Mouse (Mus musculus): Measurements from ENCODE around the gene Wdr91.

Gene Wdr91

GRCm38 (mm10) chr6:34879911-34880475, 30.7 kb downstream of the Wdr91 start:
- no peak for DNase-seq (ENCODE audit: low read depth in 1 of 2, low spot score in 2 of 2)

GRCm38 (mm10) chr6:34879101-34879740, 31.5 kb downstream of the Wdr91 start:
- no peak for DNase-seq (ENCODE audit: low read depth in 1 of 2, low spot score in 2 of 2)

DNA sequence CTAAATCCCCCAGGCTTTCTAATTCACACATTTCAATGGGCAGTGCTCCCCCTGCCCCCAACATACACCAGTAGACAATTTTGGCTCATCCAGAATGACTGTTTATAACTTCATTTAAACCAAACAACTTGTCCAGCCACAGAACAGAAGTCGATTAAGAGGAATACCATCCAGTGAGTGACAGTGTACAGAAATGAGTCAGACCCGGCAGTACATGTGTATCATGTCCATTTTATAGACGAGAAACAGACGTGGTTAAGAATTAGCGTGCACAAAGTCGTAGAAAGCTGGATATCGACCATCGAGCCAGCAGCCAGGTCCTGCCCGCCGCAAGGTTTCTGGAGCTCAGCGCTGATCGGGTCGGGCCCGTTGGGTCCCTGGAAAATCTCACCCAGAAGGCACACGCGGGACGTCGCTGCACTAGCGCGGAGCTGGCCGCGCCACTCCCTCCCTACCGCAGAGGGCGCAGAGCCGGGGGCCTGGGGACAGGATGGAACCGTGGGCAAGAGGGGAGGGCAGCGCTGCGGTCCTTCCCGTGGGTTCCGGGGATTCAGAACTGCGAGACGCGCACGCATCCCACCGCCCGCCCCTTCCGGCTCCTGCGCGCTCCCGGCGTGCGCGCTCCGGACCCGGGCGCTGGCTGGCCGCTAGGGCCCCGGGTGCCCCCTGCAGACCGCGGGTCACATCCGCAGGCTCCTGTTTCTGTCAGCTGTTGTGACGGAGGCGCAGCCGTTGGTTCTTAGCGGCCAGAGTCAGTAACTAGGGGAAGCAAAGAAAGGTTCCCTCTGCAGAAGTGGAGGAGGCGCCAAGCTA, 33.0 kb downstream of the Wdr91 start, which contains the start of gene Cyren:
Cyren (minus strand) TSS at position 552 of the 813 bp plus-strand sequence.
- peak; percentile 76 to 88 for DNase-seq (ENCODE audit: low read depth in 1 of 2, low spot score in 2 of 2)

GRCm38 (mm10) chr6:34876835-34877156, 33.9 kb downstream of the Wdr91 start:
- DNase-seq (ENCODE audit: low read depth in 1 of 2, low spot score in 2 of 2) = no peak

DNA sequence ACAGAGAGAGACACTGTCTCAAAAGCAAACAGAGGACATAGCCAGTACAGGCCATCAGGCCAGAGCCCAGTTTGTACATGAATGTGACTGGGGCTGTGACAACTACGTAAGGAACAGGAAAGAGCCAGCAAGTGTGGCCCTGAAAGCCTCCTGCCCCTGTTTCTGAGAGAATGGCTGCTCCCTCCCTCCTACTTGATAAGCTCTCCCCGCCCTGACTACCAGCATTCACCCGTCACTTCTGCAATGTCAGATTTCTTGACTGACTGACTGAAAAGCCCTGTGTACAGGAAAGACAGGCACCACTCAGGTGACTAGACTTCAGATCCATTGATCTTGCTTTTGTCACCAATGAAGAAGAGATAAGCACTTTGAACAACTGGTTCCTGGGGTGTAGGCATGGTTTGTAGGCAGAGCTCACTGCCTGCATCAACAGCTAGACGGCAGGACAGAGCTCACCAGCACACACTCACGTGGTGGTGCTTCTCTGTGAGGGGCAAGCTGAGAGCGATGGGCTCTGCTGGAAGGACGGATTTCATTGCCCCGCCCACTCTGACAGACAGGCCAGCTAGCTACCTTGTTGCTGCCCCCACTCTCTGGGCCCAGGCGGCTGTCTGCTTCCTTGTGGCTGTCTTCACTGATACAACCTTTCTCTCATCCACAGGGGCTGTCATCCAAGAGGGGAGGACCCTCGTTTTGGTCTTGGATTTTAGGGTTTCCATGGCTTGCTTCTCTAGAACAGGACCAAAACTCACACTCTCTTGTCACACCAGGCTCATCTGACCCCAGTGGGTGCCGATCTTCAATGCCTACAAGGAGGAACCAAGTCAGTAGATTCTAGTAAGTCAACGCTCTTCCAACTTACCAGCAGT, 34.5 kb downstream of the Wdr91 start:
- no peak for DNase-seq (ENCODE audit: low read depth in 1 of 2, low spot score in 2 of 2)

DNA sequence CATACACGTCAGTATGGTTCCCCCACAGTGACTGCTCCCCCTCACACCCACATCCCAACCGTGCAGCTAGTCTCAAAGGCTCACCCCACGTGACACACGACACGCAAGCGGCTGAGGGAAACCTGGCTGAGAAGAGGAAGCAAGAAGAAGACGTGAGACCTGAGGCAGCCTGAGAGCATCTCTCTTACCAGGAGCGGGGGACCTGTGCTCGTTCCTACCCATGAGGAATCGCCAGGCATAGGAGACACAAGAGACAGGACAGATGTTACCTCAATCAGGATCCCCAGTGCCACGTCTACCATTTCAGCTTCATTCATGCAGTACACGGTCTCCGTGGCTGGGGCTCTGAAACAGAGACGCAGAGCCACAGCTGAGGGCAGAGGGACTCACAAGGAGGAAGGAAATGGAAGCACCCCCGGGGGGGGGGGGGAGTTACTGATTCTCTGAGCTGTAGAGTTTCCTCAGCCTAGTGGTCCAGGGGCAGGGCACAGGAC, 35.4 kb downstream of the Wdr91 start:
- DNase-seq (ENCODE audit: low read depth in 1 of 2, low spot score in 2 of 2) = peak in 1 of 2 experiments; percentile 61

DNA sequence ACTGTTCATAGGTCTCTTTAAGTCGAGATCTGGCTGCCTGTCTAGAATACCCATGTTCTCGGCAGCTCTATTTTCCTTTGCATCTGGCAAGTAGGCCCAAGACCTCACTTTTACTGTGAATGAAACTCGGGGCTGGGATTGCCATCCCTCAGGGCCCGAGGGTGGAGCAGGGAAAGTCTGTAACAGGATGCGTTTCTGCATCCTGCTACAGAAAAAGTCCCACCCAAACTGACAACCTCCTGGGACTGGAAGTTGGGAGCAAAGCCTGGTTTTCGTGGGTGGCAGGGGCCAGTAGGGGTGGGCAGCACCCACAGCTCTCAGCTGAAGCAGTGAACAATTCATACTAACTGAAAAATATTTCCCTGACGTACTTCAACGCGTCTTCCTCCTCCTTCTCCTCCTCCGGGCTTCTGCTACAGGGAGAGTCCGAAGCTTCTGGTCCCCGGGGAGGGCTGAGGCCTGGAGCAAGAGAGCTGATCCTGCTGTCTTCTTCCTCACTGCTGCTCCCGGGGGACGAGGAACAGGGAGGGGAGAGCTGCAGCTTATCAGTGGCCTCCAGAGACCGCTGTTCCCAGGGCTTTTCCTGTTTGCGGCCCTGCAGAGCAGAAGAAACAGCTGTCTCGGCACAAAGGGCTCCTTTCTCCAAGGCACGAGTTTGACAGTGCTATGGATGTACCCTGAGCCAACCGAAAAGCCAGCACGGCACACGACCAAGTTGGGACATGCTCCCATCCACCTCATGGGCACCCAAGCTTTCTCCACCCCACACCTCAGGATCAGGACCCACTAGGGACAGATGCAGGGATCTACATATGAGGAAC, 36.4 kb downstream of the Wdr91 start:
- no peak for DNase-seq (ENCODE audit: low read depth in 1 of 2, low spot score in 2 of 2)

DNA sequence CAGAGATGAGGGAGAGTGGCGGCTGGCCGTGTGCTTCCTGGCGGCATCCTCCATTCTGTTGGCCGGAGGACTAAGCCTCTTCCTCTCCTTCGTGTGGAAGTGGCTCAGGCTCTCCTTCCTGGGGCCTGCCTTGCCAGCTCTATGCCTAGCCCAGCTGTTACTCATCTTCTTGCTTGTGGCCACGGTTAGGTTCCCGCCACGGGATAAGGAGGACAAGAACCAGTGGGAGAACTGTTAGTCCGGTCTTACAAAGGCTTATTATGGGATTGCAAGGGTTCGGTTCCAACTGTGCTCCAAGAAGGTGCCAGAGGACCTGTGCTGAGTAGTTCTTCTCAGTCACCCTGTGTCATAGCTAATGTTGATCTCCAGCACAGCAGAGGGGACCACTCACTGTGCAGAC, 37.8 kb downstream of the Wdr91 start:
- no peak for DNase-seq (ENCODE audit: low read depth in 1 of 2, low spot score in 2 of 2)

- no peak for DNase-seq (ENCODE audit: low read depth in 1 of 2, low spot score in 2 of 2)
Measured at GRCm38 (mm10) chr6:34871929-34872328, 38.7 kb downstream of the Wdr91 start.

DNA sequence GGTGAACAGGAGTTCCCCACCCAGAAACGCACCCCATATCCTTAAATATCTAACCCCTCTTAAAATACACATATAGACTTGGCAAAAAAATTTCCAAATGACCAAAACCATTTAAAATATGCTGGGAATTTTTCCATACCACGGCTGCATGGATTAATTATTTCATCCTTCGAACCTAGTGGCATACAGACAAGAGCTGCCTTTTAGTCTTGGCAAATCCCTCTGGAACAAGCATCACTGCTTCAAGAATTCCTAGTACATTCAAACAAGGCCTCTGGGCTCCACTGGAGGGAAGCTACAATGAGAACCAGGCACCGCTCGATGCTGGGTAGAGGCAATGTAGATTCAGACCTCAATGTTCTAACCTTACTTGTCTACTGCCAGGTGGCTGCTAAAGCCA, 40.0 kb downstream of the Wdr91 start:
- DNase-seq (ENCODE audit: low read depth in 1 of 2, low spot score in 2 of 2) = no peak

DNA sequence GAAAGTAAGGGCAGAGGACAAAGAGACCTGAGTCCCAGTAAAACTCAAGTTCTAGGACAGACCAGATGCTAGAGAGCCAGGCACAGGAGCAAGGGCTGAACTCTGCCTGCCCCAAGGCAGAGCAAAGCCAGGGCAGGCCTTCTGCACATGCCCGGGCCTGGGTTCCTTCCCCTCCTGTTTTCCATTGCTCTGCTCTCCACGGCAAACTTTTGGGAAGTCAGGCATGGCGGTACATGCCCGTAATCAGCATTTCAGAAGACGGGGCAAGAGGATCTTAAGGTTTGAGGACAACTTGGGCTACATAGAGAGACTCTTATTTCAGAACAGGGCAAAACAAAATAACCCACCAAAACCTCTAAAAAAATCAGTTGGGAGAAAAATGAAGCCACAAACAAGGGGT, 40.5 kb downstream of the Wdr91 start:
- peak in 1 of 2 experiments; percentile 0 for DNase-seq (ENCODE audit: low read depth in 1 of 2, low spot score in 2 of 2)

- DNase-seq (ENCODE audit: low read depth in 1 of 2, low spot score in 2 of 2) = no peak
Measured at GRCm38 (mm10) chr6:34869225-34869915, 41.3 kb downstream of the Wdr91 start.

- DNase-seq (ENCODE audit: low read depth in 1 of 2, low spot score in 2 of 2) = no peak
Measured at GRCm38 (mm10) chr6:34868507-34869217, 42.0 kb downstream of the Wdr91 start.

GRCm38 (mm10) chr6:34867995-34868350, 42.7 kb downstream of the Wdr91 start:
- DNase-seq (ENCODE audit: low read depth in 1 of 2, low spot score in 2 of 2) = no peak

DNA sequence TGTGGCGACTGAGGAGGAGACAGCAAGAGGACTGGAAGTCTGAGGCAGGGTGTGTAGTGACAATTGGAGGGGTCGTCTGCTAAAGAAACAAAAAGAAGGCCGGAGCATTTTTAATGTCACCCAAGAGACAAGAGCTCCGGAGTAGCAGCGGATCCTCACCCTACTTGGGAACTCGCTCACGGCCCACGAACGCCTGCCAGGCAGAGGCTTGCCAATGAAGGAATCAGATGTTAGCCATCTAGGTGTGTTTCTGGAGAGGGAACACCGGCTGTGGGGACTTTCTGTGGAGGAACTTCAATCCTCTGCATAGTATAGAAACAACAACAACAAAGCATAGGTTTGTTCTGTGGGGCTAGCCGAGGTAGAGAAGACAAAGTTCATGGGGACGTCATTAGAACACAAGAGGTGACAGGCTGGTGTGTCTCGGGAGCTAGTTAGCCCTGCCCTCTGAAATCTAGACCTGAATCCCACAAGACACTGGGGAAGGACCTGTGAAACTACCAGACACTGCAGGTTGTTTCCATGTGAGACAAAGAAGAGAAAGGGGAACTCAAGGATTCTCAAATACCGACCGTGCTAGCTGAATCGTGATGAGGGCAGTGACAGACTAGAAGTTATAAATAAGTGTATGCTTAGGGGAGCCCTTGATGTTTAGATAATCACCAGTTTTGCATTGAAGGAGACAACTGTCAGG, 43.2 kb downstream of the Wdr91 start:
- no peak for DNase-seq (ENCODE audit: low read depth in 1 of 2, low spot score in 2 of 2)

DNA sequence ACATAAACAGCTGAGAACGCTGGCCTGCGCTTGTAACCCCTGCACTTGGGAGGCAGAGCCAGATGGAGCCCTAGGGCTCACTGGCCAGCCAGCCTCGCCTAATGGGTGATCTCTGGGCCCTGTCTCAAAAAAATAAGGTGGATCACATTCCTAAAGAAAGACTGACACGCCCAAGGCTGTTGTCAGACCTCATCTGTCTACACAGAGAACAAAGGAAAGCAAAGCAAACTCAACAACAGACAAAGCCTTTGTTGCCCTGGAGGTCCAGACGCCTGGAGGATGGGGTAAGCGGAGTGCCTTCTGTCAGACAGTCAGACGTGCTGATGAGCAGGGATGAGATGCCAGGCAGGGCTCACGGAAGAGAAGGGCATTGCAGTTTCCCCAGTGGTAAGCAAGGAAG, 43.9 kb downstream of the Wdr91 start:
- no peak for DNase-seq (ENCODE audit: low read depth in 1 of 2, low spot score in 2 of 2)

DNA sequence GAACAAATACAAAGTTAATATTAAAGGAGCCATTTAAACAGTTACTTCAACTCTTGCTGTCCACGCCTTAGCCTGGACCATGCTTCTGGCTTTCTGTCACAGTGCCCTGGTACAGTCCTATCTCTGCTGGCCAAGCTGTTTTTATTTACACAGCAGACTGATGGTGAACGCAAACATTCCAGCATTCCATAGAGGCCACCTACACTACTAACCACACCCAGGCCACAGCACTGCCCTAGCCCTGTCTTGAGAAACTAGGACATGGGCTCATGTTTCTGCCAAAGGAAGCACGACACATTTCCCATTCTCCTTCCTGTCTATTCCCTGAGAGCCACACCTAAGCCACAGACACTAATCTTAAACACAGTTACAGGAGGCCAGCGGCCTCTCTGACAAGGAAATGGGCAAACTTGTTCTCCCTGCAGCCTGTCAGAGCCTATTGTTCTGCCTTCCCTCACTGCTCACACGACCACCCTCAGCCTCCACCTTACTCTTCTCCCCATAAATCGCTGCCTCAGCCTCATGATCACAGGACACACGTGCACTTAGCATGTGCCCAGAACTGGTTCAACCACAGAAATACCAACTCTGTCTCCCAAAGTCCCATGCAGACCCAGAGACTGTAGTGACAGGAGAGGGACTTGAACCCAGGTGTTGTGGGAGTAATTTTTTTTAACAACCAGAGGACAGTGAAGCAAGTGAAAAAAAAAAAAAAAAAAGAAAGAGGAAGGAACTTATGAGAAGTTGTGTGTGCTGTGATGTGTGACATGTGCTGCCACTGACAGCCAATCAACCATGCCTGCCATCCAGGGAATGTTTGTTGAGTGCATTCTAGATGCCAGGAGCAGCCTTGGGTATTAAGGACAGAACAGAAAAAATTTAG, 44.7 kb downstream of the Wdr91 start:
- no peak for DNase-seq (ENCODE audit: low read depth in 1 of 2, low spot score in 2 of 2)

GRCm38 (mm10) chr6:34865213-34865612, 45.5 kb downstream of the Wdr91 start:
- DNase-seq (ENCODE audit: low read depth in 1 of 2, low spot score in 2 of 2) = no peak

All from monocyte, adult 2 months (primary cell).